17 mouse cellular contexts compared by ENCODE assay signal in genomic region chr6:44849477-44849876, GRCm38 (mm10).
"Had no signal": no experiment of that assay in that cellular context is flagged by ENCODE, and none has a peak within 500 bp of the region (broad histone marks: within the 10 kb centered on the region; RNA-seq: fewer than 3 reads in every experiment).

No protein-coding gene starts in this region.

- ATAC-seq: liver, embryonic 12.5 days; liver, postnatal 0 days; lung, postnatal 0 days; midbrain, embryonic 13.5 days; midbrain, embryonic 15.5 days; midbrain, embryonic 16.5 days had no signal

- DNase-seq: left cerebral cortex, postnatal 4 days; liver; liver, embryonic 13.5 days; liver, postnatal 0 days; lung, adult 18-20 months; lung, adult 2 months; lung, embryonic 14.5 days; lung, postnatal 10 days; lung, postnatal 14 days; lung, postnatal 36 days; lung, postnatal 4 days; midbrain, embryonic 14.5 days had no signal
